Mouse (Mus musculus): ENCODE measurements around the gene Phgdh. TPM values are rescaled to one million over a fixed set of nuclear protein-coding genes. Genes with fewer than 3 reads are reported as not detected.
A peak's percentile ranks its signal among the peaks of the same experiment; 100 is the strongest.

Gene Phgdh
- polyA plus RNA-seq, 1 experiment from 2014 or later: 585 TPM

- ATAC-seq (ENCODE audit: low FRiP score, low TSS enrichment): peak; percentile 70; the same call in 1 of the 2 replicates
- WGBS: 59% methylated on average over 14 of the region's 14 CpGs
- H3K27me3 ChIP-seq (ENCODE audit: insufficient read depth, low read length): no peaks in the 10 kb centered on the region
- H3K9ac ChIP-seq (replicated peaks; ENCODE audit: low read length): no peak within 1 kb of the TSS; the same call in 1 of the 2 replicates
- peak within 1 kb of the TSS; percentile 22 for H3K4me3 ChIP-seq (ENCODE audit: low read length)
- peak within 1 kb of the TSS; percentile 27 for H3K4me2 ChIP-seq (replicated peaks; ENCODE audit: low read depth, low read length)
- H3K36me3 ChIP-seq (ENCODE audit: insufficient read depth, low read length): no peaks in the 10 kb centered on the region
- H3K9me3 ChIP-seq (ENCODE audit: low read length): no peaks in the 10 kb centered on the region
- H3K27ac ChIP-seq (ENCODE audit: low read length): no peak within 1 kb of the TSS
- peaks cover 7% of the 10 kb centered on the region for H3K4me1 ChIP-seq (ENCODE audit: insufficient read depth, low read length)
Observed at GRCm38 (mm10) chr3:98280204-98280932, 59.4 kb downstream of the Phgdh start, which contains the start of gene Hmgcs2. Hmgcs2 (plus strand) TSS chr3:98280435.

DNA sequence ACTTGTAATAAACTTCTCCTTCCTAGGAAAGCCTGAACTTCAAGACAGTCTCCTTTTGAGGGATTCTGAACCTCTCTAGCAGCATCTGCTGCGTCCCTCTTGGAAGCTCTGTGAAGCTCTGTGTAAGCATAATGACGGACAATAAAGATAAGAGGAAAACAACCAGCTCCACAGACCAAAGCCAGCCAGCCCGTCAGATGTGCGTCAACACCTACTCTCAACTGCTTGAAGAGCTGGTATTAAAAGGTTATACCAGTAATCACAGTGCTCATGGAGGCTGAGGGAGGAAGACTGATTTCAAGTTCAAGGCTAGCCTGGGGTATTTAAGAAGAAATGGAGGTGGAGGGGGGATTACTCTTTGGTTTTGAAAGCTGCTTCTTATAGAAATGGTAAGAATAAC, 60.1 kb downstream of the Phgdh start:
- Histone ChIP-seq H3K4me3 (ENCODE audit: low read length) (no peak overlapping the region), H3K27me3 (ENCODE audit: insufficient read depth, low read length) (no peaks in the 10 kb centered on the region), H3K9me3 (ENCODE audit: low read length) (no peaks in the 10 kb centered on the region), H3K36me3 (ENCODE audit: insufficient read depth, low read length) (no peaks in the 10 kb centered on the region), H3K27ac (ENCODE audit: low read length) (no peak overlapping the region), H3K4me1 (ENCODE audit: insufficient read depth, low read length) (peaks cover 7% of the 10 kb centered on the region), H3K9ac (replicated peaks; ENCODE audit: low read length) (no peak overlapping the region), H3K4me2 (replicated peaks; ENCODE audit: low read depth, low read length) (no peak overlapping the region)
- 52% methylated on average over 4 of the region's 4 CpGs for WGBS
- no peak for ATAC-seq (ENCODE audit: low FRiP score, low TSS enrichment)

GRCm38 (mm10) chr3:98273623-98274398, 66.0 kb downstream of the Phgdh start:
- 39% methylated on average over 11 of the region's 11 CpGs for WGBS
- Histone ChIP-seq H3K36me3 (ENCODE audit: insufficient read depth, low read length) (no peaks in the 10 kb centered on the region), H3K27ac (ENCODE audit: low read length) (no peak overlapping the region), H3K9ac (replicated peaks; ENCODE audit: low read length) (no peak overlapping the region), H3K4me1 (ENCODE audit: insufficient read depth, low read length) (peaks cover 13% of the 10 kb centered on the region; the same call in 1 of the 2 replicates), H3K4me3 (ENCODE audit: low read length) (no peak overlapping the region), H3K4me2 (replicated peaks; ENCODE audit: low read depth, low read length) (no peak overlapping the region), H3K27me3 (ENCODE audit: insufficient read depth, low read length) (no peaks in the 10 kb centered on the region), H3K9me3 (ENCODE audit: low read length) (no peaks in the 10 kb centered on the region)
- peak; percentile 44; the same call in 1 of the 2 replicates for ATAC-seq (ENCODE audit: low FRiP score, low TSS enrichment)

GRCm38 (mm10) chr3:98267249-98267651, 72.5 kb downstream of the Phgdh start:
- Histone ChIP-seq H3K4me3 (ENCODE audit: low read length) (no peak overlapping the region), H3K9me3 (ENCODE audit: low read length) (no peaks in the 10 kb centered on the region), H3K4me2 (replicated peaks; ENCODE audit: low read depth, low read length) (no peak overlapping the region), H3K4me1 (ENCODE audit: insufficient read depth, low read length) (peaks cover 14% of the 10 kb centered on the region; the same call in 1 of the 2 replicates), H3K9ac (replicated peaks; ENCODE audit: low read length) (no peak overlapping the region), H3K27me3 (ENCODE audit: insufficient read depth, low read length) (no peaks in the 10 kb centered on the region), H3K36me3 (ENCODE audit: insufficient read depth, low read length) (no peaks in the 10 kb centered on the region), H3K27ac (ENCODE audit: low read length) (peak overlapping the region; percentile 80)
- peak; percentile 78 for ATAC-seq (ENCODE audit: low FRiP score, low TSS enrichment)
- WGBS: 15% methylated on average over 6 of the region's 6 CpGs

Other genes with a start within 250 kb of the Phgdh start
- not detected in 2 replicates for gene Adam30, start 179.4 kb downstream of the Phgdh start, polyA plus RNA-seq (2015; fragmentation: Nextera tagmentation; extraction: Ambion mirVana)
- gene Reg4, start 117.8 kb downstream of the Phgdh start, polyA plus RNA-seq (2015; fragmentation: Nextera tagmentation; extraction: Ambion mirVana): 0.58 and 0.67 TPM in 2 replicates
- gene Hmgcs2, start 59.6 kb downstream of the Phgdh start, polyA plus RNA-seq (2015; fragmentation: Nextera tagmentation; extraction: Ambion mirVana): 12.3 and 13.1 TPM in 2 replicates
- 16.4 and 17.1 TPM in 2 replicates for gene Zfp697, start 42.5 kb upstream of the Phgdh start, polyA plus RNA-seq (2015; fragmentation: Nextera tagmentation; extraction: Ambion mirVana)
- 44.6 and 55.8 TPM in 2 replicates for gene Gm4450, start 117.1 kb upstream of the Phgdh start, polyA plus RNA-seq (2015; fragmentation: Nextera tagmentation; extraction: Ambion mirVana)
- gene Hsd3b4, start 170.5 kb upstream of the Phgdh start, polyA plus RNA-seq (2015; fragmentation: Nextera tagmentation; extraction: Ambion mirVana): 64.3 and 64.9 TPM in 2 replicates
- gene Gm10681, start 248.8 kb upstream of the Phgdh start, polyA plus RNA-seq (2015; fragmentation: Nextera tagmentation; extraction: Ambion mirVana): 99.5 and 117 TPM in 2 replicates

All from kidney, embryonic 16.5 days (tissue).